Mouse (Mus musculus) left cerebral cortex, postnatal 4 days (tissue): ENCODE data around the gene Cramp1l. TPM values are rescaled to one million over a fixed set of nuclear protein-coding genes. Genes with fewer than 3 reads are reported as not detected.
A peak's percentile ranks its signal among the peaks of the same experiment; 100 is the strongest.
"Not testable (repeated sequence)": the region's sequence is repeated elsewhere in the genome, so short reads cannot be mapped to it uniquely, and the experiment has no call there.

Experiments
- DNase-seq: peaks from one replicate; pipeline ENCODE4 v3.0.0-alpha.2; 2022
- intact Hi-C: fragments of 180-260 bp; cut with DNase I; formaldehyde crosslinking; loops from one replicate; pipeline ENCODE4 v1.15.1; 2025
- total RNA-seq, 2 experiments: library from RNA; stranded (reverse); gene quantifications; 2 replicates each; pipeline ENCODE4 v1.2.3; 2021

The Cramp1l gene
- total RNA-seq, 2 experiments from 2014 or later: 27.7 to 29.0 TPM

- intact Hi-C loops: no loop called here
- peak; percentile 100 for DNase-seq
Measured at GRCm38 (mm10) chr17:24960135-24960851, 55.3 kb downstream of the Cramp1l start, which contains the start of gene Jpt2. Gene Jpt2 (minus strand): TSS chr17:24960689.

GRCm38 (mm10) chr17:24959371-24959770 is 56.2 kb downstream of the Cramp1l start:
- DNase-seq: no peak
- intact Hi-C loops: no loop called here

GRCm38 (mm10) chr17:24953291-24953690 is 62.3 kb downstream of the Cramp1l start:
- DNase-seq: no peak
- intact Hi-C loops: no loop called here

GRCm38 (mm10) chr17:24950671-24951070 is 64.9 kb downstream of the Cramp1l start:
- no peak for DNase-seq
- intact Hi-C loops: no loop called here

GRCm38 (mm10) chr17:24948204-24948603 is 67.4 kb downstream of the Cramp1l start:
- intact Hi-C loops: no loop called here
- DNase-seq: no peak

GRCm38 (mm10) chr17:24943589-24943988 is 72.0 kb downstream of the Cramp1l start:
- intact Hi-C loops, DNase-seq: not testable (repeated sequence)

GRCm38 (mm10) chr17:24943036-24943435 is 72.6 kb downstream of the Cramp1l start:
- DNase-seq: no peak
- intact Hi-C loops: no loop called here

GRCm38 (mm10) chr17:24942453-24942852 is 73.1 kb downstream of the Cramp1l start:
- peak; percentile 43 for DNase-seq
- intact Hi-C loops: not testable (repeated sequence)

- DNase-seq: no peak
- intact Hi-C loops: no loop called here
Measured at GRCm38 (mm10) chr17:24937266-24937665, 78.3 kb downstream of the Cramp1l start.

- DNase-seq: peak; percentile 95
- intact Hi-C loops: no loop called here
Measured at GRCm38 (mm10) chr17:24936259-24937237, 79.0 kb downstream of the Cramp1l start, which contains the start of gene Mapk8ip3. Gene Mapk8ip3 (minus strand): TSS chr17:24936977.

GRCm38 (mm10) chr17:24935666-24936065 is 79.9 kb downstream of the Cramp1l start:
- intact Hi-C loops: no loop called here

GRCm38 (mm10) chr17:24934926-24935325 is 80.7 kb downstream of the Cramp1l start:
- intact Hi-C loops: no loop called here
- no peak for DNase-seq

More at GRCm38 (mm10) chr17:24935666-24936065, 79.9 kb downstream of the Cramp1l start:
- no peak for DNase-seq

- intact Hi-C loops: no loop called here
- DNase-seq: no peak
Measured at GRCm38 (mm10) chr17:24933163-24933562, 82.4 kb downstream of the Cramp1l start.

- DNase-seq: no peak
- intact Hi-C loops: no loop called here
Measured at GRCm38 (mm10) chr17:24932431-24932830, 83.2 kb downstream of the Cramp1l start.

- intact Hi-C loops: no loop called here
- DNase-seq: no peak
Measured at GRCm38 (mm10) chr17:24929506-24929905, 86.1 kb downstream of the Cramp1l start.

GRCm38 (mm10) chr17:24923246-24923645 is 92.3 kb downstream of the Cramp1l start:
- no peak for DNase-seq
- intact Hi-C loops: no loop called here

- no peak for DNase-seq
- intact Hi-C loops: no loop called here
Measured at GRCm38 (mm10) chr17:24913984-24914383, 101.6 kb downstream of the Cramp1l start.
